Mouse (Mus musculus) lung, adult 2 months (tissue): ENCODE results near the gene Lypd8.

ENCODE experiments used
- CTCF ChIP-seq: fragments of 200-500 bp; IDR thresholded peaks from 2 replicates; pipeline ENCODE4 v1.5.1; 2011; ENCODE audit warnings: mild to moderate bottlenecking, low read length, control low read depth; ENCODE audit not compliant: insufficient read depth
- POLR2A ChIP-seq: fragments of 200-500 bp; IDR thresholded peaks from 2 replicates; pipeline ENCODE4 v1.6.1; 2011; ENCODE audit warnings: low read depth, mild to moderate bottlenecking, control low read depth, low read length, borderline replicate concordance; ENCODE audit errors: extremely low read depth

DNA sequence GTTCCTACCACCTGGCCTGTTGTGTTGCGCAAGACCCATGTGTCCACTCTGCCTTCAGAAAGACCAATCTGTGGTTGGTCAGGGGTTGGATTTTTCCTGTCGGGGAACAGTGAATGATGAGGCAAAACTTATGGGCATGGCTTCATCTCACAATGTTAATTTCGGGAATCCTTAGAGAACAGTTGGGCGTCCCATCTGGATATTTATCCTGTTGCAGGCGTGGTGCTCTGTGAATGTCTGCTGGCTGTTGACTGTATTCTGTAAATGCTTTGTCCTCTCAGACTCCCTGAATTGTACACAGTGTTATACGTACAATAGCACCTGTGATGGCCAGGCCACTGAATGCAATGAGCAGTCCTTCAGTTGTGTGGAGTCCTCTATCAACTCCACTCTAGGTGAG is 3.6 kb downstream of the Lypd8 start:
- TF ChIP-seq CTCF (no peak), POLR2A (no peak)
